Mouse (Mus musculus) intestine, postnatal 0 days (tissue): ENCODE measurements at regions not wholly inside any gene's neighbourhood (a gene's known extent, or its start where the extent isn't known, plus 50 kb on each side); places are given as distances from the start of the nearest gene placed in this dataset.

ENCODE experiments used
- ATAC-seq: fragments of 200-750 bp; cut with Nextera tagmentation; 2 replicates; pipeline ENCODE4 v1.8.0; 2017; ENCODE audit warnings: mild to moderate bottlenecking, moderate TSS enrichment, moderate library complexity
- H3K27ac ChIP-seq: fragments of 300-500 bp; sonication (generic); 2 replicates; pipeline ENCODE4 v1.5.1; 2014; ENCODE audit warnings: mild to moderate bottlenecking, low read depth, low read length, moderate library complexity
- H3K27me3 ChIP-seq: fragments of 300-500 bp; sonication (generic); replicated peaks from 2 replicates; pipeline ENCODE4 v1.6.1; 2014; ENCODE audit warnings: low read length, mixed read lengths; ENCODE audit not compliant: control insufficient read depth, insufficient read depth
- H3K36me3 ChIP-seq: fragments of 300-500 bp; sonication (generic); 2 replicates; pipeline ENCODE4 v1.6.1; 2014; ENCODE audit warnings: mild to moderate bottlenecking, moderate library complexity; ENCODE audit not compliant: control insufficient read depth, insufficient read depth
- H3K4me1 ChIP-seq: fragments of 300-500 bp; sonication (generic); replicated peaks from 2 replicates; pipeline ENCODE4 v1.6.1; 2014; ENCODE audit warnings: antibody characterized with exemption, low read length, mixed read lengths; ENCODE audit not compliant: control insufficient read depth, insufficient read depth
- H3K4me2 ChIP-seq: fragments of 300-500 bp; sonication (generic); replicated peaks from 2 replicates; pipeline ENCODE4 v1.6.1; 2014; ENCODE audit warnings: low read depth, mild to moderate bottlenecking, moderate library complexity
- H3K4me3 ChIP-seq: fragments of 300-500 bp; sonication (generic); 2 replicates; pipeline ENCODE4 v1.5.1; 2014; ENCODE audit warnings: low read depth, low read length
- H3K9ac ChIP-seq: fragments of 300-500 bp; sonication (generic); 2 replicates; pipeline ENCODE4 v1.6.1; 2014; ENCODE audit warnings: mild to moderate bottlenecking, low read depth, low read length
- H3K9me3 ChIP-seq: fragments of 300-500 bp; sonication (generic); 2 replicates; pipeline ENCODE4 v1.6.1; 2016; ENCODE audit warnings: mixed run types; ENCODE audit not compliant: control insufficient read depth
- CTCF ChIP-seq: sonication (generic); IDR thresholded peaks from 2 replicates; pipeline ENCODE4 v1.5.1; 2016; ENCODE audit warnings: low read depth, mild to moderate bottlenecking, control low read depth, antibody characterized with exemption, moderate library complexity
- WGBS: fragments of 180-500 bp; shearing (Covaris S2); extraction: QIAGEN DNeasy Blood & Tissue Kit; methylation state at CpG from one replicate; pipeline ENCODE4 v1.1.7; 2014; 5-methylcytosine and 5-hydroxymethylcytosine counted together

GRCm38 (mm10) chr12:107127591-107127990, 360.8 kb upstream of the 3110018I06Rik start:
- Histone ChIP-seq H3K9ac (no peak overlapping the region), H3K4me1 (no peaks in the 10 kb centered on the region), H3K4me3 (no peak overlapping the region), H3K4me2 (no peak overlapping the region), H3K27ac (no peak overlapping the region), H3K36me3 (no peaks in the 10 kb centered on the region), H3K9me3 (no peaks in the 10 kb centered on the region), H3K27me3 (no peaks in the 10 kb centered on the region)
- TF ChIP-seq CTCF, result no peak
- ATAC-seq, result no peak
- 74% methylated on average over 3 of the region's 3 CpGs for WGBS

DNA sequence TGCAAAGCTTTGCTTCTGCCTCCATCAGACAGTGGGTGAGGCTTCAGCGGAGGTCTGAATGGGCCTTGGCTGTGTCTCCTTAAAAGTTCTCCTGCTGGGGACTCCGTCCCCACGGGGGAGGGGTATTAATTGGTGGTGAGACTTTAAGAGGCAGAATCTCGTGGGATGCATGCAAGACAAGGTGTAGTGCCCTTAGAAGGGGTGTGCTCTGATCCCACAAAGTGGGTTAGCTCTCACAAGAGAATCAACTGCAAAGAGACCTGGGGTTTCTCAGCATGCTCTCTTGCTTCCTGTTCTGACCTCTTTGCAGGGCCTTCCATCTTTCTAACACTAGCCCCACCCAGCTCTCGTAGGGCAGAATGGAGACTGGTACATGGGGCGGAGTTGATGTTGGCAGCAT, 359.2 kb upstream of the 3110018I06Rik start:
- Histone ChIP-seq H3K36me3 (no peaks in the 10 kb centered on the region), H3K27ac (no peak overlapping the region), H3K4me1 (no peaks in the 10 kb centered on the region), H3K27me3 (no peaks in the 10 kb centered on the region), H3K9ac (no peak overlapping the region), H3K9me3 (no peaks in the 10 kb centered on the region), H3K4me3 (no peak overlapping the region), H3K4me2 (no peak overlapping the region)
- no peak for ATAC-seq
- 73% methylated on average over 6 of the region's 6 CpGs for WGBS
- no peak for TF ChIP-seq CTCF

GRCm38 (mm10) chr12:107131351-107131750, 357.1 kb upstream of the 3110018I06Rik start:
- WGBS, result 59% methylated on average over 7 of the region's 7 CpGs
- ATAC-seq, result no peak
- Histone ChIP-seq H3K4me2 (no peak overlapping the region), H3K4me3 (no peak overlapping the region), H3K36me3 (no peaks in the 10 kb centered on the region), H3K9ac (no peak overlapping the region), H3K4me1 (no peaks in the 10 kb centered on the region), H3K27ac (no peak overlapping the region), H3K27me3 (no peaks in the 10 kb centered on the region), H3K9me3 (no peaks in the 10 kb centered on the region)
- no peak for TF ChIP-seq CTCF

DNA sequence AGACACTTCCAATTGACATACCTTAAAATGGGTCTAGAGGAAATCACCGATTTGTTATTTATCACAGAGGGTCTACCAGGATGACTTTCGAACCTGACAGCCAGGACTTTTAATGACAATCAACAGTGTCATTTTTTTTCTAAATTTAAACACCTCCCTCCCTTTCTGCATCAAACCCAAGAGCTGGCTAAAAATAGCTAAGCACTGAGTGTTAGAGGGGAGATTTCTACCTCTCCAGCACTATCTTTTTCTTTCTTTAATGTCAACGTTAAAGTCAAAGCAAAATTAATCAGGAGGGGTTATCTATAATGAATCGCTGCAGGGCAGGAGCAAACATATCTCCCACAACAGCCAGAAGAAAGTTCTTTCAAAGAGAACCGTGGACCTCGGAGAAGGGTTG, 356.6 kb upstream of the 3110018I06Rik start:
- H3K27me3 ChIP-seq, result no peaks in the 10 kb centered on the region
- H3K9ac ChIP-seq, result no peak overlapping the region
- no peaks in the 10 kb centered on the region for H3K9me3 ChIP-seq
- no peak for TF ChIP-seq CTCF
- no peaks in the 10 kb centered on the region for H3K4me1 ChIP-seq
- no peaks in the 10 kb centered on the region for H3K36me3 ChIP-seq
- 60% methylated on average over 6 of the region's 6 CpGs for WGBS
- H3K4me2 ChIP-seq, result no peak overlapping the region
- no peak overlapping the region for H3K4me3 ChIP-seq
- H3K27ac ChIP-seq, result no peak overlapping the region
- no peak for ATAC-seq

- no peaks in the 10 kb centered on the region for H3K27me3 ChIP-seq
- no peak overlapping the region for H3K27ac ChIP-seq
- no peaks in the 10 kb centered on the region for H3K9me3 ChIP-seq
- H3K36me3 ChIP-seq, result no peaks in the 10 kb centered on the region
- no peak overlapping the region for H3K4me2 ChIP-seq
- 70% methylated on average over 3 of the region's 3 CpGs for WGBS
- H3K4me1 ChIP-seq, result no peaks in the 10 kb centered on the region
- no peak for ATAC-seq
- no peak overlapping the region for H3K4me3 ChIP-seq
- no peak for TF ChIP-seq CTCF
- H3K9ac ChIP-seq, result no peak overlapping the region
Observed at GRCm38 (mm10) chr12:107132501-107132900, 355.9 kb upstream of the 3110018I06Rik start.

- H3K36me3 ChIP-seq, result no peaks in the 10 kb centered on the region
- no peaks in the 10 kb centered on the region for H3K4me1 ChIP-seq
- no peak for TF ChIP-seq CTCF
- no peaks in the 10 kb centered on the region for H3K9me3 ChIP-seq
- no peak overlapping the region for H3K4me2 ChIP-seq
- H3K9ac ChIP-seq, result no peak overlapping the region
- no peaks in the 10 kb centered on the region for H3K27me3 ChIP-seq
- WGBS, result 89% methylated on average over 3 of the region's 3 CpGs
- ATAC-seq, result no peak
- H3K27ac ChIP-seq, result no peak overlapping the region
- H3K4me3 ChIP-seq, result no peak overlapping the region
Observed at GRCm38 (mm10) chr12:107134353-107134752, 354.1 kb upstream of the 3110018I06Rik start.
